Mouse (Mus musculus): ENCODE data around the gene Leng8. TPM values are rescaled to one million over a fixed set of nuclear protein-coding genes. Genes with fewer than 3 reads are reported as not detected.

Gene Leng8
- polyA plus RNA-seq, 1 experiment: 21.2 TPM

DNA sequence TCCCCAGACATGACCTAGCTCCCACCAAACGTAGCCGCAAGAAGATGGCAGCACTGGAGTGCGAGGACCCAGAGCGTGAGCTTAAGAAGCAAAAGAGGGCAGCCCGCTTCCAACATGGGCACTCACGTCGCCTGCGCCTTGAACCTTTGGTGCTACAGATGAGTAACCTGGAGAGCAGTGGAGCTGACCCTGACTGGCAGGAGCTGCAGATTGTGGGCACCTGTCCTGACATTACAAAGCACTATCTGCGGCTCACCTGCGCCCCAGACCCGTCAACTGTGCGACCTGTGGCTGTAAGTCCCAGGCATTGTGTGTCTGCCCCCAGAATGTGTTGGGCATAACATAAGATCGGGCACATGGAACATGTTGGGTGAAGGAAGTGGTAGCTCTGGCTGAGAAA, 7.2 kb downstream of the Leng8 start:
- Histone ChIP-seq H3K9me3 (ENCODE audit: control insufficient read depth, low read length) (no peaks in the 10 kb centered on the region), H3K36me3 (ENCODE audit: control insufficient read depth) (peaks cover 97% of the 10 kb centered on the region), H3K4me1 (ENCODE audit: control insufficient read depth) (peaks cover 43% of the 10 kb centered on the region), H3K4me3 (replicated peaks) (no peak overlapping the region), H3K27me3 (ENCODE audit: control insufficient read depth) (no peaks in the 10 kb centered on the region)
- TF ChIP-seq TAL1 (IDR thresholded peaks at IDR 0.05; ENCODE audit: low read length): no peak
- no peak for TF ChIP-seq GATA1 (IDR thresholded peaks at IDR 0.05; ENCODE audit: low read length)

- Histone ChIP-seq H3K36me3 (ENCODE audit: control insufficient read depth) (peaks cover 88% of the 10 kb centered on the region), H3K4me3 (replicated peaks) (no peak overlapping the region), H3K27me3 (ENCODE audit: control insufficient read depth) (no peaks in the 10 kb centered on the region), H3K9me3 (ENCODE audit: control insufficient read depth, low read length) (no peaks in the 10 kb centered on the region), H3K4me1 (ENCODE audit: control insufficient read depth) (peaks cover 46% of the 10 kb centered on the region)
- TF ChIP-seq GATA1 (IDR thresholded peaks at IDR 0.05; ENCODE audit: low read length) (no peak), TAL1 (IDR thresholded peaks at IDR 0.05; ENCODE audit: low read length) (no peak)
These were observed 8.1 kb downstream of the Leng8 start for GRCm38 (mm10) chr7:4144766-4145551.

DNA sequence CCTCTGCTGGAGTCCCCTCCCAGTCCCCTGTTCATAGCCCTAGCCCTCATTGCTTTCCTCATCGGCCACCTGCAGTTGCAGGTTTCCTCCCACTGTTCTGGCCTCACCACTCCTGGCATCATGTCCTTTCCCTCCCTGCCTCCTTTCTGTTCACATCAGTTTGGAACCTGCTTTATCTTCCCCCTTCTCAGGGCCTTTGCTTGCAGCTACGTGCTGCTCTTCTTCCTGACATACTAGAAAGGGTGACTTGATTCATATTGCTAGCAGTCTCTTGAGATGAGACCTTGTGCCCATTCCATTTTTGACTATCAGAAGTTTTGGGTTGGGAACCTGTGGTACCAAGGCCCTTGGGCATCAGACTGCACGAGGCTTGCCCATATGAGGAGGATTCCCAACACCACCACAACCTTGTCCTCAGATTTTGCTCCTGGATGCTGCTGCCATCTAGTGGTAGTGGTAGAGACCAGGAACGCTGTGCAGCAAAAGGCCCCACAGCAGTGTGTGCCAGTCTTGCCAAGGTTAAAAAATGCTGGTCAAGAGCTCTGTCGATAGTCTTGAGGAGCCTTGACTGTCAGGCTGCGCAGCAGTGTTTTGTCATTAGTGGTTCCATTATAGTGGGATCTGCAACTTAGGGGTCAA, 8.8 kb downstream of the Leng8 start:
- peaks cover 81% of the 10 kb centered on the region for H3K36me3 ChIP-seq (ENCODE audit: control insufficient read depth)
- H3K9me3 ChIP-seq (ENCODE audit: control insufficient read depth, low read length): no peaks in the 10 kb centered on the region
- H3K4me1 ChIP-seq (ENCODE audit: control insufficient read depth): peaks cover 53% of the 10 kb centered on the region
- no peak overlapping the region for H3K4me3 ChIP-seq (replicated peaks)
- no peaks in the 10 kb centered on the region for H3K27me3 ChIP-seq (ENCODE audit: control insufficient read depth)
- TF ChIP-seq TAL1 (IDR thresholded peaks at IDR 0.05; ENCODE audit: low read length): no peak

DNA sequence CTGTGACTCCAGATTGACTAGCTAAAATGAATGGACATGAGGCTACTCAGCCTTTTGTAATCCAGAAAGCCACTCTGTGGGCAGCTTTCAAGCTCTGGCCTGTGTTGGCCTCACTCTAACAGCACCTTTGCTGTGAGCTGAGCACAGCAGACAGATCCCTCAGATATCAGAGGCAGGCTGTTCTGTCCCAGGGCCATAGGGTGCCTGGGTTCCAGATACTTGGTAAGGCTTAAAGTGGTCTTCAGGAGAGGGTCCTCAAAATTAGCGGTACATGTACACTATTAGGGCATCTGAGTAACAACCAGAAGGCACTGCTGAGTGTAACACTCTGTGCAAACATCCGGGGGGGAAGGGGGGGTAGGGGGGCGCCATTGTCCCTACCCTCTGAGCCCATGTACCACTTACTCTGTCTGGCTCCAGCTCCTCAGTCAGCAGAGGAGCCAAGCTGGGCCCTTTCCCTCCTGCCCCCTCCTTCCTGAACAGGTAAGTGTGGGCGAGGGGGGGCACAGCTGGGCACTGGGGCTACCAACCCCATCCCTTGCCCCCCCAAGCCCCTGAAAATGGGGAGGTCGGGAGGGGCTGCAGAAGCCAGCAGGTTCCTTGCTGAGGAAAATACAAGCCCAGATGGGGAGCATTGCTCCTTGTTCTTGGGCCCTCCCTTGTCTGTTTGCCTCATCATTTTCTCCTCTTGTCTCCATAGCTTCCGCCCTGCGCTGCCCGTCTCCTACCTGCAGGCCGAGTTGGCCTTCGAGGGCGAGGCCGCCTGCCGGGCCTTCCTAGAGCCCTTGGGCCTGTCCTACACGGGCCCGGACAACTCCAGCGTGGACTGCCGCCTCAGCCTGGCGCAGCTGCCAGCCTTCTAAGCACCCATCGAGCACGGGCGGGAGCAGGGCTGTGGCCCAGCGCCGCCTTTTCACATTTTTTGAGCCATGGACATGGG, 9.7 kb downstream of the Leng8 start:
- Histone ChIP-seq H3K36me3 (ENCODE audit: control insufficient read depth) (peaks cover 72% of the 10 kb centered on the region), H3K4me1 (ENCODE audit: control insufficient read depth) (peaks cover 61% of the 10 kb centered on the region), H3K9me3 (ENCODE audit: control insufficient read depth, low read length) (no peaks in the 10 kb centered on the region), H3K27me3 (ENCODE audit: control insufficient read depth) (peaks cover 5% of the 10 kb centered on the region), H3K4me3 (replicated peaks) (no peak overlapping the region)
- no peak for TF ChIP-seq TAL1 (IDR thresholded peaks at IDR 0.05; ENCODE audit: low read length)
- TF ChIP-seq GATA1 (IDR thresholded peaks at IDR 0.05; ENCODE audit: low read length): no peak

- Histone ChIP-seq H3K4me3 (replicated peaks) (no peak overlapping the region), H3K36me3 (ENCODE audit: control insufficient read depth) (peaks cover 64% of the 10 kb centered on the region), H3K4me1 (ENCODE audit: control insufficient read depth) (peaks cover 62% of the 10 kb centered on the region), H3K27me3 (ENCODE audit: control insufficient read depth) (peaks cover 6% of the 10 kb centered on the region), H3K9me3 (ENCODE audit: control insufficient read depth, low read length) (no peaks in the 10 kb centered on the region)
- TF ChIP-seq GATA1 (IDR thresholded peaks at IDR 0.05; ENCODE audit: low read length) (no peak), TAL1 (IDR thresholded peaks at IDR 0.05; ENCODE audit: low read length) (no peak)
These were observed 10.5 kb downstream of the Leng8 start for GRCm38 (mm10) chr7:4147371-4147770.

- peaks cover 59% of the 10 kb centered on the region for H3K36me3 ChIP-seq (ENCODE audit: control insufficient read depth)
- H3K4me3 ChIP-seq (replicated peaks): no peak overlapping the region
- H3K9me3 ChIP-seq (ENCODE audit: control insufficient read depth, low read length): no peaks in the 10 kb centered on the region
- H3K27me3 ChIP-seq (ENCODE audit: control insufficient read depth): peaks cover 6% of the 10 kb centered on the region
- no peak for TF ChIP-seq GATA1 (IDR thresholded peaks at IDR 0.05; ENCODE audit: low read length)
- H3K4me1 ChIP-seq (ENCODE audit: control insufficient read depth): peaks cover 62% of the 10 kb centered on the region
These were observed 11.0 kb downstream of the Leng8 start for GRCm38 (mm10) chr7:4147836-4148235.

DNA sequence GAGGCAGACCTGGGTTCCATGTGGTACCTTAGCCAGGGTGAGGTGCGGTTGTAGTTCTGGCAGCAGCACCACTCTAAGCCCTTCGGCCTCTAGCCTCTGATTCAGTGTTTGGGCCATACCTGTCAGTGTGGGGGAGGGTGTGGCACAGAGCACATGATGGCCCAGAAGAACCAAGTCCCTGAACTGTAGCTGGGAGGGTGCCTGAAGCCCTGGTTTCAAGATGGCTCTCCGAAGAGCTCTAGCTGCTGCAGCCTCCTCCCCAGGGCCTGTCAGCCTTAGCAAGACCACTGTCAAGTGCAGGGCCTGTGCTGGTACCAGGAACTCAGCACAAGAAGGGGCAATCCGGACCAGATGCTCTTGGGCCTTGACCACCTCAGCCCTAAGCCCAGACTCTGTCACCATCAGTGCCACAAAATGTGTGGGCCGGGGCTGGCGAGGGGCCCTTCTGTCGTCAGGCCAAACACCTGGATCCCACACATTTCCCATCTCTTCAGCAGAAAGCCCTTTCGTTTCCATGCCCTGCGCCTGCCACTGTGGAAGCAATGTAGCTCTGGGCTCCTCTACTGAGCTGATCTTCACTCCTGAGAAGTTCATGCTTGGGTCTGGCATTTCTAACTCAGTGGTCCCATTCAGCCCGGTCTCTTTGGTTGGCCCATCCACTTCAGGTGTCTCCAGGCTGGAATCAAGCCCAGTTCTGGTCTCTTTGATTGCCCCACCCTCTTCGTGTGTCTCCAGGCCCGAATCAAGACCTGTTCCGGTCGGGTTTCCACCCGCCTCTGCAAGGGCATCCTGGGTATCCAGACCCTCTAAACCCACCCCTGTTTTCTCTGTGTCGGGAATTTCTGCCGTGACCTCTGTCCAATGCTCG, 11.7 kb downstream of the Leng8 start:
- Histone ChIP-seq H3K4me3 (replicated peaks) (peak overlapping the region; percentile 86), H3K36me3 (ENCODE audit: control insufficient read depth) (peaks cover 52% of the 10 kb centered on the region), H3K9me3 (ENCODE audit: control insufficient read depth, low read length) (no peaks in the 10 kb centered on the region), H3K27me3 (ENCODE audit: control insufficient read depth) (peaks cover 6% of the 10 kb centered on the region), H3K4me1 (ENCODE audit: control insufficient read depth) (peaks cover 63% of the 10 kb centered on the region)
- TF ChIP-seq GATA1 (IDR thresholded peaks at IDR 0.05; ENCODE audit: low read length) (no peak), TAL1 (IDR thresholded peaks at IDR 0.05; ENCODE audit: low read length) (no peak)

Measured in erythroblast, embryonic 14.5 days (primary cell).